Mouse (Mus musculus) small intestine, adult 2 months (tissue): ENCODE measurements around the gene Abca1. TPM values are rescaled to one million over a fixed set of nuclear protein-coding genes. Genes with fewer than 3 reads are reported as not detected.

ENCODE experiments used
- H3K27ac ChIP-seq: fragments of 200-500 bp; 2 replicates; pipeline ENCODE4 v1.5.1; 2012; ENCODE audit warnings: low read depth, low read length, control low read depth, inconsistent platforms; ENCODE audit not compliant: insufficient read depth
- H3K27me3 ChIP-seq: fragments of 200-500 bp; 2 replicates; pipeline ENCODE4 v1.6.1; 2012; ENCODE audit warnings: mild to moderate bottlenecking, moderate library complexity, low read length, inconsistent platforms; ENCODE audit not compliant: control insufficient read depth, insufficient read depth
- H3K36me3 ChIP-seq: fragments of 200-500 bp; 2 replicates; pipeline ENCODE4 v1.6.1; 2012; ENCODE audit warnings: mild to moderate bottlenecking, low read length, control low read depth, inconsistent platforms; ENCODE audit not compliant: control insufficient read depth, insufficient read depth
- H3K4me1 ChIP-seq: fragments of 200-500 bp; 2 replicates; pipeline ENCODE4 v1.6.1; 2012; ENCODE audit warnings: low read length, inconsistent platforms, mixed read lengths; ENCODE audit not compliant: control insufficient read depth, insufficient read depth, insufficient read length
- H3K4me3 ChIP-seq: fragments of 200-500 bp; 2 replicates; pipeline ENCODE4 v1.5.1; 2012; ENCODE audit warnings: low read depth, mild to moderate bottlenecking, control low read depth, inconsistent platforms, low read length, moderate library complexity
- CTCF ChIP-seq: fragments of 200-500 bp; IDR thresholded peaks from 2 replicates; pipeline ENCODE4 v1.5.1; 2012; ENCODE audit warnings: low read depth, mild to moderate bottlenecking, control low read depth, inconsistent platforms, low read length, moderate library complexity, mixed read lengths; ENCODE audit not compliant: insufficient replicate concordance, insufficient read length; ENCODE audit errors: extremely low read depth
- POLR2A ChIP-seq: fragments of 200-500 bp; IDR thresholded peaks from 2 replicates; pipeline ENCODE4 v1.6.1; 2012; ENCODE audit warnings: low read depth, mild to moderate bottlenecking, control low read depth, inconsistent platforms, low read length, moderate library complexity
- WGBS: fragments of 180-500 bp; shearing (Covaris S2); methylation state at CpG from one replicate; pipeline ENCODE4 v1.1.7; 2018; 5-methylcytosine and 5-hydroxymethylcytosine counted together
- polyA plus RNA-seq: library from polyadenylated mRNA; depleted of rRNA; stranded (reverse); fragments of >200 nt; gene quantifications from 2 replicates; pipeline ENCODE4 v1.2.3, GENCODE M21; 2012

The Abca1 gene
- polyA plus RNA-seq, 1 experiment, result 2.8 TPM

DNA sequence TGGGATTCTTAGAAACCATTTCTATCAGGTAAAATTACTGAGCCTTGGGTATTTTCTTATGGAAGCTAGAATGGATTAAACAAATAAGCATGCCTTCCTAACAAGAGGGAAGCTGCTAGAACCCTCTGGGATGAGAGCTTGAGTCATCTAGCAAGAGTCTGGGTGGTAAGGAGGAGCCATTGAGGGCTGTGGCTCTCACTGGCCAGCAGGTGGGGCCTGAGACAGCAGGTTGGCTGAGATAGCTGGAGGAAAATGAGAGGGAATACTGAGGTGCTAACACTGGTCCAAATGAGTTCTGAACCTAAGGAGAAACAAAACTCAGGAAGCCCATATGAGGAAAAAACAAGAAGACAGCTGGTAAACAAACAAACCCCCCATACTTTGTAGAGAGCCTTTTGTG, 42.1 kb downstream of the Abca1 start:
- Histone ChIP-seq H3K4me3 (no peak overlapping the region), H3K27ac (no peak overlapping the region), H3K27me3 (no peaks in the 10 kb centered on the region), H3K36me3 (peaks cover 4% of the 10 kb centered on the region; the same call in 1 of the 2 replicates), H3K4me1 (peaks cover 3% of the 10 kb centered on the region; the same call in 1 of the 2 replicates)
- TF ChIP-seq CTCF (peak; percentile 63; the same call in 1 of the 2 replicates), POLR2A (no peak)

DNA sequence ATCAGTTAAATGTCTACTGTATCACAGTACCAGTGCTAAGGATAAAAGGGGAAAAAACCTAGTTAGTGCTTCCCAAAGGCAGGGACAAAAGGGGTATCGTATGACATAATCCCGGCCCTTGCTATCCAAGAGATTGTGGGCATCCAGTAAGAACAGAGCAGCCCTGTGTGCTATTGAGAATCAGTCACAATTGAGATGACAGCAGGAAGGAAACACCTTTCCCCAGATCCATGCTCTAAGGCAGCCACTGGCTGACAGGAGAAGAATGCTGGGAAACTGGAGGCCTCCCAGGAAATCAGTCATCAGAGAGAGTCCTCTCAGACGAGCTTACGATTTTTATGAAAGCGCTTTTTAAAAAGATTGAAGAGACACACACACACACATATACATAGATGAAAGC, 42.6 kb downstream of the Abca1 start:
- Histone ChIP-seq H3K27ac (no peak overlapping the region), H3K36me3 (peaks cover 4% of the 10 kb centered on the region; the same call in 1 of the 2 replicates), H3K27me3 (no peaks in the 10 kb centered on the region), H3K4me3 (no peak overlapping the region), H3K4me1 (peaks cover 4% of the 10 kb centered on the region; the same call in 1 of the 2 replicates)
- TF ChIP-seq CTCF, result no peak
- no peak for TF ChIP-seq POLR2A
- WGBS, result 82% methylated on average over 5 of the region's 5 CpGs

DNA sequence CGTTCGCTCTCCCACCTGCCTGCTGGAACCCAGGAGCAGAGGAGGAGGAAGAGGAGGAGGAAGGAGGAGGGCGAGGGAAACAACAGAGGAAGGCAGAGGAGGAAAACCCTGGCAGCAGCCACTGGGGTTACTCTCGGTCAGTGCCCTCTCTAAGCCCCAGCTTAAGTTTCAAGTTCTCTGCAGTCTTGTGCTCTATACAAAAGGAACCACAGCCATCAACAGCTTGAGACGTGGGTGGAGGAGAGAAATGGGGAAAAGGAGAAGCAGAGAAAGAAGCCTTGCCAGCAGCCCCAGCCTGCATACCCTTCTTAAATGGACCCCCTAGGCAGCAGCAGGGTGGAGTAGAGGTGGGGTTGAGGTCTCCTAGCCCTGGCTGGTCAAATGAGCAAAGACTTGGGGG, 43.8 kb downstream of the Abca1 start:
- WGBS, result 50% methylated on average over 3 of the region's 5 CpGs

DNA sequence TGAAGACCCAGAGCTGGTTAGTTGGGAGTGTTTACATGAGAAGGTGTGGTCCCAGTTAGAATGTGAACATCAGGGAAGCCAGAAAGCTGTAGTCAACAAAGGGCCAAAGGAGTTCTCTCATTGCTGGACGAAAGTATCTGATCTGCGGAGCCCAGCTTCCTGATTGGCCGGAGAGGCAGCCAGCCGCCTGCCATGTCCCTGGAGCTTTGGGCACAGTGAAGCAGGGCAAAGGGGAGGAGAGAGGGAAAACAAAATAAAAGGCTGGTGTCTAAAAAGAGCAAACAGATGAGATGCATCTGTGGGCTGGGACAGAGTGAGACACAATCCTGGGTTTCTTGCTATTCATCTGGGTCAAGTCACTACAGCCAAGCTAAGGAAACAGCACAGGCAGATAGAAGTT, 44.3 kb downstream of the Abca1 start:
- no peaks in the 10 kb centered on the region for H3K27me3 ChIP-seq
- H3K27ac ChIP-seq, result no peak overlapping the region

More for the DNA sequence above, 43.8 kb downstream of the Abca1 start:
- no peak overlapping the region for H3K27ac ChIP-seq
- peaks cover 5% of the 10 kb centered on the region; the same call in 1 of the 2 replicates for H3K4me1 ChIP-seq
- TF ChIP-seq POLR2A, result no peak
- TF ChIP-seq CTCF, result no peak
- H3K36me3 ChIP-seq, result peaks cover 4% of the 10 kb centered on the region; the same call in 1 of the 2 replicates
- H3K4me3 ChIP-seq, result no peak overlapping the region
- no peaks in the 10 kb centered on the region for H3K27me3 ChIP-seq

DNA sequence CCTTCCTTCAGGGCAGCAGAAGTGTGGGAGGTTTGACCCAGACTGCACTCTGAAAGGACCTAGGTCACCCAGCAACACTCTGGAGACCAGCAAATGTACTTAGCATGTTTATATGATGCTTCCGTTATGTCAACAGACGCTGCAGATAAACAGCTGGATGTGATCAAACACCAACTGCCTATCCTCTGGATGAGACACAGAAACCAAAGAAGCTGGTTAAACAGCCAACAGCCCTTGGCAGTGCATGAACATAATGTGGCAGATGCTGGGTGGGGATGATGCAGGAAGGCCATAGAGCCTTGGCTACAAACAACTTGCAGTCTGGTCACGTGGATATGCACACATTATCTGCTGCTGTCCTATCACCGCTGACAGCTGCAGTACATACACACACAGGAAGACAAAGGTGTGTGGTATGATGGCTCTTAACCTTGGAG, 47.8 kb downstream of the Abca1 start:
- Histone ChIP-seq H3K4me3 (no peak overlapping the region), H3K36me3 (peaks cover 7% of the 10 kb centered on the region; the same call in 1 of the 2 replicates), H3K4me1 (peaks cover 5% of the 10 kb centered on the region; the same call in 1 of the 2 replicates), H3K27me3 (no peaks in the 10 kb centered on the region), H3K27ac (no peak overlapping the region)
- 62% methylated on average over 4 of the region's 4 CpGs for WGBS
- TF ChIP-seq CTCF (no peak), POLR2A (no peak)

More for the DNA sequence above, 44.3 kb downstream of the Abca1 start:
- no peak for TF ChIP-seq CTCF
- no peak for TF ChIP-seq POLR2A
- H3K36me3 ChIP-seq, result peaks cover 4% of the 10 kb centered on the region; the same call in 1 of the 2 replicates
- H3K4me1 ChIP-seq, result peaks cover 5% of the 10 kb centered on the region; the same call in 1 of the 2 replicates
- no peak overlapping the region for H3K4me3 ChIP-seq
- WGBS, result 60% methylated on average over 4 of the region's 4 CpGs

DNA sequence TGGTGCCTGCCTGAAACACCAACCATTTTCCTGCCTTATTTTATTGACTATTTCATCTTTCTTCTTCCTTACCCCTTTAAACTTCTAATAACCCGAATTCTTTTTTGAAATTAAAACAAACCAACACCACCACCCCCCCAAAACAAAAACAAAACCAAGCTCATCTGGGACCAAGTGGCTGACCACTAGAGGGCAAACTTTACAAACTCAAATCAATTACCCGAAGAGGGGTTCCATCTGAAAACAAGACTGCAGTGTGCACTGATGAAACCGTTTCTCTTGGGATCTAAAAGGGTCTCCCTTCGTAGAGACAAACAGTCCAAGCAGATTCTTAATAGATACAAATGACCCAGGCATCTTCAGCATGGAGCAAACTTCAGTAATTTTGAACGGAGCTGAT, 49.3 kb downstream of the Abca1 start:
- no peak overlapping the region for H3K27ac ChIP-seq
- no peak for TF ChIP-seq CTCF
- no peak for TF ChIP-seq POLR2A
- H3K4me3 ChIP-seq, result no peak overlapping the region
- H3K36me3 ChIP-seq, result peaks cover 9% of the 10 kb centered on the region; the same call in 1 of the 2 replicates
- H3K27me3 ChIP-seq, result no peaks in the 10 kb centered on the region
- 25% methylated on average over 5 of the region's 5 CpGs for WGBS
- H3K4me1 ChIP-seq, result peaks cover 2% of the 10 kb centered on the region; the same call in 1 of the 2 replicates

DNA sequence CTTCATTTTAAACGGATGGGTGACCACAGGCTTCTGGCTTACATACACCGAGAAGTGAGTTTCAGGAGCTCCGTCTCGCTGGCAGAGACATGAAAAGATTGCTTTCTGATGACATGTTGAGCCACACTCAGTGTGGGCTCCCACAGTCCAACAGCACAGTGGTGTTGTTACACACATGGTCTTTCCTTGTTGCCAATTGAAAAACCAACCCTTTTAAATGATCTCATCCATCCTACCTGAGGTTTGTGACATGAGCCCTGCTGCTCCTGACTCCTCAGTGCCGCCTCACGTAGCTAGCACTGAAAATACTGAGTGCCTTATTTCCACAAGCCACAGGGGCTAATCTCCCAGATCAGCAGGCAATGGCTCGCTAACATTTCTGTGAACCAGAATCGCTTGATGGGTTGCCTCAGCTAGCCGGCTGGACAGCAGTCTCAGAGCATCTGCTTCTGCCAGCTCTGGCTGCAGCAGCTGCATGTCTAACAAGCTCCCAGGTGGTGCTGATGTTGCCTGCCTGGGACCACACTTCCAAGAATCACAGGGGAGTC, 50.2 kb downstream of the Abca1 start:
- Histone ChIP-seq H3K27ac (no peak overlapping the region), H3K36me3 (peaks cover 9% of the 10 kb centered on the region; the same call in 1 of the 2 replicates), H3K4me1 (peaks cover 2% of the 10 kb centered on the region; the same call in 1 of the 2 replicates), H3K4me3 (no peak overlapping the region), H3K27me3 (no peaks in the 10 kb centered on the region)
- 76% methylated on average over 9 of the region's 9 CpGs for WGBS
- no peak for TF ChIP-seq POLR2A
- peak; percentile 10; the same call in 1 of the 2 replicates for TF ChIP-seq CTCF
